Mouse (Mus musculus) small intestine, adult 2 months (tissue): ENCODE data around the gene Tyw3.

Experiments
- CTCF ChIP-seq: fragments of 200-500 bp; IDR thresholded peaks from 2 replicates; pipeline ENCODE4 v1.5.1; 2012; ENCODE audit warnings: low read depth, mild to moderate bottlenecking, control low read depth, inconsistent platforms, low read length, moderate library complexity, mixed read lengths; ENCODE audit not compliant: insufficient replicate concordance, insufficient read length; ENCODE audit errors: extremely low read depth
- POLR2A ChIP-seq: fragments of 200-500 bp; IDR thresholded peaks from 2 replicates; pipeline ENCODE4 v1.6.1; 2012; ENCODE audit warnings: low read depth, mild to moderate bottlenecking, control low read depth, inconsistent platforms, low read length, moderate library complexity

GRCm38 (mm10) chr3:154562192-154562591, 34.7 kb downstream of the Tyw3 start:
- TF ChIP-seq CTCF (no peak), POLR2A (no peak)
